Mouse (Mus musculus) embryonic facial prominence, embryonic 11.5 days (tissue): ENCODE data around the gene Pex6. TPM values are rescaled to one million over a fixed set of nuclear protein-coding genes. Genes with fewer than 3 reads are reported as not detected.
A peak's percentile ranks its signal among the peaks of the same experiment; 100 is the strongest.

Source experiments
- ATAC-seq: fragments of 200-750 bp; cut with Nextera tagmentation; replicated peaks from 2 replicates; pipeline ENCODE4 v1.8.0; 2017; ENCODE audit warnings: low read depth; ENCODE audit not compliant: insufficient number of reproducible peaks, low FRiP score, low TSS enrichment
- DNase-seq: peaks from one replicate; pipeline ENCODE4 v3.0.0-alpha.2; 2015; ENCODE audit warnings: low spot score
- H3K27ac ChIP-seq: fragments of 300-500 bp; sonication (generic); replicated peaks from 2 replicates; pipeline ENCODE4 v1.5.1; 2014; ENCODE audit warnings: mild to moderate bottlenecking, low read depth, low read length, control low read depth
- H3K27me3 ChIP-seq: fragments of 300-500 bp; sonication (generic); 2 replicates; pipeline ENCODE4 v1.6.1; 2014; ENCODE audit warnings: mild to moderate bottlenecking, low read length, moderate library complexity, mixed read lengths; ENCODE audit not compliant: control insufficient read depth, insufficient read depth
- H3K36me3 ChIP-seq: fragments of 300-500 bp; sonication (generic); replicated peaks from 2 replicates; pipeline ENCODE4 v1.6.1; 2014; ENCODE audit warnings: low read depth, mild to moderate bottlenecking, low read length, moderate library complexity, mixed read lengths; ENCODE audit not compliant: control insufficient read depth, insufficient read depth
- H3K4me1 ChIP-seq: fragments of 300-500 bp; sonication (generic); 2 replicates; pipeline ENCODE4 v1.6.1; 2014; ENCODE audit warnings: low read length, mixed read lengths; ENCODE audit not compliant: control insufficient read depth, insufficient read depth
- H3K4me2 ChIP-seq: fragments of 300-500 bp; sonication (generic); 2 replicates; pipeline ENCODE4 v1.6.1; 2014; ENCODE audit warnings: low read depth, mild to moderate bottlenecking, control low read depth, low read length, moderate library complexity
- H3K4me3 ChIP-seq: fragments of 300-500 bp; sonication (generic); 2 replicates; pipeline ENCODE4 v1.5.1; 2014; ENCODE audit warnings: low read depth, low read length, control low read depth
- H3K9ac ChIP-seq: fragments of 300-500 bp; sonication (generic); replicated peaks from 2 replicates; pipeline ENCODE4 v1.6.1; 2014; ENCODE audit warnings: mild to moderate bottlenecking, control low read depth, low read length
- H3K9me3 ChIP-seq: fragments of 300-500 bp; sonication (generic); replicated peaks from 2 replicates; pipeline ENCODE4 v1.6.1; 2016; ENCODE audit warnings: mild to moderate bottlenecking, low read length, inconsistent platforms, mixed read lengths; ENCODE audit not compliant: control insufficient read depth
- WGBS: fragments of 180-500 bp; shearing (Covaris S2); extraction: QIAGEN DNeasy Blood & Tissue Kit; methylation state at CpG from one replicate; pipeline ENCODE4 v1.1.7; 2014; 5-methylcytosine and 5-hydroxymethylcytosine counted together
- polyA plus RNA-seq: library from polyadenylated mRNA; unstranded; fragments of >200 nt; fragmentation: Nextera tagmentation; extraction: Ambion mirVana; gene quantifications from 2 replicates; pipeline ENCODE4 v1.2.1, GENCODE M21; 2014

The Pex6 gene
- polyA plus RNA-seq, 1 experiment from 2014 or later = 13.9 TPM

GRCm38 (mm10) chr17:46728496-46728895 lies 17.2 kb downstream of the Pex6 start:
- H3K4me3 ChIP-seq = no peak overlapping the region
- 39% methylated on average over 11 of the region's 11 CpGs for WGBS
- no peak for DNase-seq
- no peaks in the 10 kb centered on the region for H3K4me1 ChIP-seq
- H3K36me3 ChIP-seq = no peaks in the 10 kb centered on the region
- peaks cover 6% of the 10 kb centered on the region for H3K27me3 ChIP-seq
- no peaks in the 10 kb centered on the region for H3K9me3 ChIP-seq
- no peak for ATAC-seq
- no peak overlapping the region for H3K27ac ChIP-seq
- 0 out of 2 replicates have a peak overlapping the region, but pooled peaks have one; percentile 8 for H3K4me2 ChIP-seq
- H3K9ac ChIP-seq = no peak overlapping the region

GRCm38 (mm10) chr17:46728904-46729318 lies 17.6 kb downstream of the Pex6 start, which contains the start of gene Gnmt:
TSS of gene Gnmt (minus strand) at chr17:46729168.
- Histone ChIP-seq H3K9me3 (no peaks in the 10 kb centered on the region), H3K4me1 (no peaks in the 10 kb centered on the region), H3K36me3 (no peaks in the 10 kb centered on the region), H3K27me3 (peaks cover 6% of the 10 kb centered on the region), H3K9ac (no peak within 1 kb of the TSS), H3K4me3 (no peak within 1 kb of the TSS), H3K27ac (no peak within 1 kb of the TSS), H3K4me2 (peak within 1 kb of the TSS; percentile 8; the same call in 1 of the 2 replicates)
- ATAC-seq (no peak), DNase-seq (no peak)
- 12% methylated on average over 24 of the region's 24 CpGs for WGBS

GRCm38 (mm10) chr17:46734055-46734454 lies 22.8 kb downstream of the Pex6 start:
- ATAC-seq = no peak
- no peak overlapping the region for H3K4me2 ChIP-seq
- no peak overlapping the region for H3K4me3 ChIP-seq
- no peaks in the 10 kb centered on the region for H3K9me3 ChIP-seq
- no peak for DNase-seq
- peaks cover 2% of the 10 kb centered on the region; the same call in 1 of the 2 replicates for H3K27me3 ChIP-seq
- H3K36me3 ChIP-seq = no peaks in the 10 kb centered on the region
- no peaks in the 10 kb centered on the region for H3K4me1 ChIP-seq
- no peak overlapping the region for H3K27ac ChIP-seq
- no peak overlapping the region for H3K9ac ChIP-seq
- WGBS = 87% methylated on average over 3 of the region's 3 CpGs

- Histone ChIP-seq H3K27ac (no peak overlapping the region), H3K4me3 (no peak overlapping the region), H3K9me3 (no peaks in the 10 kb centered on the region), H3K4me1 (no peaks in the 10 kb centered on the region), H3K36me3 (no peaks in the 10 kb centered on the region), H3K27me3 (no peaks in the 10 kb centered on the region), H3K9ac (no peak overlapping the region), H3K4me2 (no peak overlapping the region)
- 89% methylated on average over 7 of the region's 7 CpGs for WGBS
- no peak for DNase-seq
- ATAC-seq = no peak
Measured at GRCm38 (mm10) chr17:46735287-46735686, 24.0 kb downstream of the Pex6 start.

GRCm38 (mm10) chr17:46736160-46736559 lies 24.9 kb downstream of the Pex6 start:
- Histone ChIP-seq H3K4me1 (no peaks in the 10 kb centered on the region), H3K36me3 (no peaks in the 10 kb centered on the region), H3K9ac (no peak overlapping the region), H3K4me2 (no peak overlapping the region), H3K9me3 (no peaks in the 10 kb centered on the region), H3K27ac (no peak overlapping the region), H3K4me3 (no peak overlapping the region), H3K27me3 (no peaks in the 10 kb centered on the region)
- ATAC-seq = no peak
- WGBS = 62% methylated on average over 9 of the region's 10 CpGs
- DNase-seq = peak; percentile 18

- no peak overlapping the region for H3K4me3 ChIP-seq
- no peaks in the 10 kb centered on the region for H3K9me3 ChIP-seq
- DNase-seq (no peak), ATAC-seq (no peak)
- H3K9ac ChIP-seq = no peak overlapping the region
- no peaks in the 10 kb centered on the region for H3K27me3 ChIP-seq
- H3K27ac ChIP-seq = no peak overlapping the region
- H3K4me1 ChIP-seq = no peaks in the 10 kb centered on the region
- H3K36me3 ChIP-seq = no peaks in the 10 kb centered on the region
- no peak overlapping the region for H3K4me2 ChIP-seq
- 91% methylated on average over 6 of the region's 6 CpGs for WGBS
Measured at GRCm38 (mm10) chr17:46741305-46741704, 30.0 kb downstream of the Pex6 start.

GRCm38 (mm10) chr17:46742986-46743385 lies 31.7 kb downstream of the Pex6 start:
- Histone ChIP-seq H3K9me3 (no peaks in the 10 kb centered on the region), H3K4me1 (no peaks in the 10 kb centered on the region), H3K4me2 (no peak overlapping the region), H3K36me3 (no peaks in the 10 kb centered on the region), H3K27ac (no peak overlapping the region), H3K4me3 (no peak overlapping the region), H3K27me3 (no peaks in the 10 kb centered on the region), H3K9ac (no peak overlapping the region)
- 93% methylated on average over 9 of the region's 9 CpGs for WGBS
- ATAC-seq = no peak
- DNase-seq = no peak

- H3K27me3 ChIP-seq = no peaks in the 10 kb centered on the region
- no peaks in the 10 kb centered on the region for H3K36me3 ChIP-seq
- no peaks in the 10 kb centered on the region for H3K9me3 ChIP-seq
- ATAC-seq = no peak
- no peak overlapping the region for H3K9ac ChIP-seq
- H3K4me3 ChIP-seq = no peak overlapping the region
- no peak overlapping the region for H3K4me2 ChIP-seq
- no peaks in the 10 kb centered on the region for H3K4me1 ChIP-seq
- WGBS = 84% methylated on average over 2 of the region's 2 CpGs
- H3K27ac ChIP-seq = no peak overlapping the region
- DNase-seq = no peak
Measured at GRCm38 (mm10) chr17:46745506-46745905, 34.2 kb downstream of the Pex6 start.
